Mouse (Mus musculus): Measurements from ENCODE around the gene Gm21985. TPM values are rescaled to one million over a fixed set of nuclear protein-coding genes. Genes with fewer than 3 reads are reported as not detected.
A peak's percentile ranks its signal among the peaks of the same experiment; 100 is the strongest.

Gm21985 gene
- total RNA-seq (2021): under 1 TPM in 1 of 2 experiments, not detected in 1; 0.22 TPM
- long read RNA-seq, experiment 1, partial matches to known transcripts: 0 of 2 reads
- long read RNA-seq, experiment 1, other reads (novel, unspliced or antisense): 2 of 2 reads
- long read RNA-seq, experiment 2, partial matches to known transcripts: 0 of 8 reads
- long read RNA-seq, experiment 2, other reads (novel, unspliced or antisense): 8 of 8 reads

DNA sequence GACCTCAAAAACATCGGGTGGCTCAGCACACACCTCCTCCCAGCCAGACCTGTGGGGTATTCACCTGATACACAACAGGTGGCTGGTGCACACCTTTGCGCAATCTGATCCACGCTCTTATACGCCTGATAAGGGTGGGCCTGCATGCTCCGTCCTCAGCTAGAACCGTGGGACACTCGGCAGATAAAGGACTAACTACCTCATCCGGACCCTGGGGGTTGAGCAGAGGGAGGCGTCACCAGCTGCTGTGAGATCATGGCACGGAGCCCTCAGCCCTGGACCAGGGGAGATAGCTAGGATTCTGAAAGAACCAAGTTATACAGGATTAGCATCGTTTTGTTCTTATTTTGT is at the start of gene Gm21985:
Gene Gm21985 (plus strand): TSS at position 73 of the 351 bp plus-strand sequence.
- Histone ChIP-seq H3K4me3 (peak within 1 kb of the TSS; percentile 86), H3K27ac (peak within 1 kb of the TSS; percentile 99)
- TF ChIP-seq CTCF (conservative IDR thresholded peaks at IDR 0.05): no peak
- DNase-seq (ENCODE audit: low spot score in 2 of 2): peak in 1 of 2 experiments; percentile 44

DNA sequence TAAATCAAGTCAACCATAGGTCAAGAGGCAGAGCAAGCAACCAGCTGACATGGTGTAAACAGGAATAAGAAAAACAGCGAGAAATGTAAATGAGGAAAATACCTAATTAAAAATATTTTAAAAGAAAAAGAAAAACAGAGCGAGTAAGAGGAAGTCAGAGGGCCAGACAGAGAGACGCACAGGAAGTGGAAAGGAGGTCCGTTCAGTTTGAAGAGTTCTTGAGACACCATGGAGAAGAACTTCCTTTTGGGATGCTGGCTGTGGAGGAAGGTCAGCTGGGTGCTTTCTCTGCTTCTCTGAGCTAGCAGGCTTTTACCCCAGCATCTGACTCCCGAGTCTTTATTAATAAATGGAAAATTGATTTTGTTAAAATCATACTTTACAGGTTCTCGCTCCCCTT is 48.5 kb upstream of the Gm21985 start:
- no peak overlapping the region for H3K27ac ChIP-seq
- no peak overlapping the region for H3K4me3 ChIP-seq
- no peak for TF ChIP-seq CTCF (conservative IDR thresholded peaks at IDR 0.05)
- DNase-seq (ENCODE audit: low spot score in 2 of 2): no peak

DNA sequence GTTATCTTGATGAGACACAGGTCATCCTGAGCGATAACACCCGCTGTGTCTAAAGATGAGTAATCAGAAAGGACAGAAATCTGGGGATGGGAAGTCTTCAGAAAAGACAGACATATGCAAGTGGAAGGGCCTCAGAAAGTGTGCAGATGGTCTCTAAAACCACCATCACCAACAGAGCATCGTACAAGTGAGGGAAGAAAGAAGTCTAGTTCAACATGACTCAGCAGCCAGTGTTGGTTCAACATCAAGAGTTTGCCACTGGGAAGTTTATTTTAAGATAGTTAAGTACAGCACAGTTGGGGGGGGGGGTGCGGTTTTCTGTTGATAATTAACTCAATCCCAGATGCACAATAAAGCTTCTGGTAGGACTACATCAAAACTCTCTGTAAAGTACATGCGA is 45.2 kb upstream of the Gm21985 start:
- no peak overlapping the region for H3K27ac ChIP-seq
- TF ChIP-seq CTCF (conservative IDR thresholded peaks at IDR 0.05): no peak
- no peak for DNase-seq (ENCODE audit: low spot score in 2 of 2)
- no peak overlapping the region for H3K4me3 ChIP-seq

DNA sequence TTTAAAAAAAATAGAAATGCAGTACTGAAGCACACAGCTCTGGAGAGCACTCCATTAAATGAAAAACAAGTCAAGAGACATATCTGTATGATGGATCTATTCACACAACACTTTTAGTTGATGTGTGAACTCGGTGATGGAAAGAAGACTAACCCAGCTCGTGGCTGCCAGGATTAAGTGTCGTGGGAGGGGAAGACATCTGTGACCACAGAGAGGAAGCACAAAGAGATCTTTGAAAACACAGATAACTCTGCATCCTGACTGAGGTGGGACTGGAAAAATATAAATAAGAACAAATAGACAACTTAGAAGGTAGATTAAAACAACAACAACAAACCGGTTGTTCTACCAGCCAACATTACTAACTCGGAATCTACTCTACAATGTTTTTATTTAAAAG is 43.5 kb upstream of the Gm21985 start:
- TF ChIP-seq CTCF (conservative IDR thresholded peaks at IDR 0.05): no peak
- H3K27ac ChIP-seq: peak overlapping the region; percentile 46; the same call in 1 of the 2 replicates
- no peak overlapping the region for H3K4me3 ChIP-seq
- no peak for DNase-seq (ENCODE audit: low spot score in 2 of 2)

DNA sequence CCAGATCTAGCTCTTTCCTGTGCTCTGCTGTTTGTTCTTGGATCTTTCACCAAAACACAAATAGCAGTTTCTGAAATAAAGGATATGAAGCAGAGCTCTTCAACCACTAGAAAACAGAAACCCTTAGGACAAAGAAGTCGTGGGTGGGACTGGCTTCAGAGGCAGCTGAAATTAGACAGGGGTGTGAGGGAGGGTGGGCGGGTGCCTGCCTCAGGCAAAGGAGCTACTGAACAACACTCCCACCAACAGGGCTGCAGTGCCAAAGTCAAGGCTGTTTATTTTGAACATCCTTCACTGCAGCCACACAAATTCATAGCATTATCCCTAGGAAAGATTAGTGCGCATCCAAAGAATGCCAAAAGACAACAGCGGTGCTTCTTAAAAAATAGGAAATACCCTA is 41.8 kb upstream of the Gm21985 start:
- H3K27ac ChIP-seq: peak overlapping the region; percentile 76
- DNase-seq (ENCODE audit: low spot score in 2 of 2): no peak
- no peak for TF ChIP-seq CTCF (conservative IDR thresholded peaks at IDR 0.05)
- no peak overlapping the region for H3K4me3 ChIP-seq

DNA sequence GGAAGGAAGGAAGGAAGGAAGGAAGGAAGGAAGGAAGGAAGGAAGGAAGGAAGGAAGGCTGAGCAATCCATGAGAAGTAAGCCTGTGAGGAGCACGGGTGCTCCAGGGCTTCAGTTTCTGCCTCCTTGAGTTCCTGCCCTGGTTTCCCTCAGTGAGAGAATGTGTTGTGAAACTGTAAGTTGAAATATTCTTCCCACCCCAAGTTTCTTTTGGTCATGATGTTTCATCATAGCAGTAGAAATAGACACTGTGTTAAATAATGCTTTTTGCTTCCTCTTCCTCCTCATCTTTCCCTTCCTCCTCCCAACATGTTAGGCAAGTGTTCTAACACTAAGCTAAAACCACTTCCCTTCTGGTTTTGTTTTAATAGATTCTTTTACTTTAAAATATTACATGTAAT is 33.5 kb upstream of the Gm21985 start:
- H3K4me3 ChIP-seq: no peak overlapping the region
- TF ChIP-seq CTCF (conservative IDR thresholded peaks at IDR 0.05): no peak
- no peak overlapping the region for H3K27ac ChIP-seq
- DNase-seq (ENCODE audit: low spot score in 2 of 2): no peak

DNA sequence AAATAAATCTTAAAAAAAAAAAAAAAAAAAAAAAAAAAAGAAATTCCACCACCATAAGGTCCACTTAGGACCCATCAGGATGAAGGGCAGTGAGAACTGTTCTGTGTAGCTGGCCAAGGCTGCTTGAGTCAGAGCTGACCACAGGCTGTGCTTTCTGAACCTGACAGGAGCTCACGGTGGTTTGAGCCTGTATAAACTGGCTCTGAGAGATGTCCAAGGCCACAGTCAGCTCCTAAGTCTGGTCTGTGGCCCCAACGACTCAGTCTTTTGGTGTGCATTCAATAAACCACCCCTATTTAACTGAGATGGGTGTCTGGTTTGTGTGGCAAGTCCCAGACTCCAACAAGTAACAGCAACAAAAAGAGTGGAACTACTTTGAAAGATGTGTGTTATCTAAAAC is 29.5 kb upstream of the Gm21985 start:
- no peak for DNase-seq (ENCODE audit: low spot score in 2 of 2)
- no peak for TF ChIP-seq CTCF (conservative IDR thresholded peaks at IDR 0.05)
- Histone ChIP-seq H3K4me3 (no peak overlapping the region), H3K27ac (no peak overlapping the region)

DNA sequence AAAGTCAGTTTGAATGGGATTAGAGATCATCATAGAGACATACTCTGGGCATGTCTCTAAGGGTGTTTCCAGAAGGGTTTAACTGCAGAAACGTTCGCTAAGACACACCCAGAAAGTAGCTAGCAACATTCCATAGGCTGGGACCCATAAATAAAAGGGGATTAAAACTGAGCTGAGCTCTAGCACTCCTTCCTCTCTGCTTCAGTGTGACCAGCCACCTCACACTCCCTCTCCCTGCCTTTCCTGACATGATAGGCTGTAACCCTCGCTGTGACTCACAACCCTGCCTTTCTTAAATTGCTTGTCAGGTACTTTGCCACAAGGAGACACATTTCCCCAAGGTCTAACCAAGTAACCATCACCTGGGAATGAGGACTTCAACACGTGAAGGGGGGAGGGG is 28.1 kb upstream of the Gm21985 start:
- DNase-seq (ENCODE audit: low spot score in 2 of 2): no peak
- TF ChIP-seq CTCF (conservative IDR thresholded peaks at IDR 0.05): no peak
- no peak overlapping the region for H3K4me3 ChIP-seq

DNA sequence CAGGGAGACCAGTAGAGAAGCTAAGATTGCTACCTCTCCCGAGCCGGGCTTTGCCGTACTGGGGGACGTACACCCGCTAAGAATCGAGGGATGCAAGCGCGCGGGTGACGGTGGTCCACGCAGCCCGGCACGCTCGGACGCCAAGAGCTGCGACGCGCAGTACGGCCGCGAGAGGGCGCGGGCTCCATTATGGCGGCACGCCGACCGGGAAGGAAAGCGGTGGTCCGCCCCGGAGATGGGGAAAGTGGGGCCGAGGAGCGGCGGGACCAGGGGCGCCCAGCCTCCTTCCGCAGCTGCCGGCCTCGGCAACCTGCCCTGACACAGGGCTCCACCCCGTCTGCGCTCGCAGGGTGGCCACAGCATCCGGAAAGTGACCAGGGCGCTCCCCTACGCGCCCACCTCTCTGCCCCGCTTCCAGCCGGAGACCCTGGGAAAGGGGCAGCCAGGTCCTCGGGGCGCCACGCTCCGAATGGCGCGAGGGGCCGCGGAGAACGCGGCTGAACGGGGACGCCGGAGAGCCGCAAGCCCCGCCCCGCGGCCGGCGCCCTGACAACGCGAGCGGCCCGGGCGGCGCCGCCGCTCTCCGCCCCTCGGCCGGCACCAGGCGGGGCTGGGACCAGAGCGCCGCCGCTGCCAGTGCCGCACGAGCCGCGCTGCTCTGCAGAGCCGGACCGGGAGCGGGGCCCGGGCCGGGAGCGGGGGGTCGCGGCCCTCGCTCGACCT is 26.7 kb upstream of the Gm21985 start, which contains the start of gene Lpcat4:
Gene Lpcat4 (plus strand): TSS at position 257 of the 723 bp plus-strand sequence.
- peak within 1 kb of the TSS; percentile 91 for H3K4me3 ChIP-seq
- peak; percentile 99 for TF ChIP-seq CTCF (conservative IDR thresholded peaks at IDR 0.05)
- peak within 1 kb of the TSS; percentile 99 for H3K27ac ChIP-seq
- peak; percentile 85 to 92 for DNase-seq (ENCODE audit: low spot score in 2 of 2)

More for the DNA sequence above, 28.1 kb upstream of the Gm21985 start:
- H3K27ac ChIP-seq: no peak overlapping the region

DNA sequence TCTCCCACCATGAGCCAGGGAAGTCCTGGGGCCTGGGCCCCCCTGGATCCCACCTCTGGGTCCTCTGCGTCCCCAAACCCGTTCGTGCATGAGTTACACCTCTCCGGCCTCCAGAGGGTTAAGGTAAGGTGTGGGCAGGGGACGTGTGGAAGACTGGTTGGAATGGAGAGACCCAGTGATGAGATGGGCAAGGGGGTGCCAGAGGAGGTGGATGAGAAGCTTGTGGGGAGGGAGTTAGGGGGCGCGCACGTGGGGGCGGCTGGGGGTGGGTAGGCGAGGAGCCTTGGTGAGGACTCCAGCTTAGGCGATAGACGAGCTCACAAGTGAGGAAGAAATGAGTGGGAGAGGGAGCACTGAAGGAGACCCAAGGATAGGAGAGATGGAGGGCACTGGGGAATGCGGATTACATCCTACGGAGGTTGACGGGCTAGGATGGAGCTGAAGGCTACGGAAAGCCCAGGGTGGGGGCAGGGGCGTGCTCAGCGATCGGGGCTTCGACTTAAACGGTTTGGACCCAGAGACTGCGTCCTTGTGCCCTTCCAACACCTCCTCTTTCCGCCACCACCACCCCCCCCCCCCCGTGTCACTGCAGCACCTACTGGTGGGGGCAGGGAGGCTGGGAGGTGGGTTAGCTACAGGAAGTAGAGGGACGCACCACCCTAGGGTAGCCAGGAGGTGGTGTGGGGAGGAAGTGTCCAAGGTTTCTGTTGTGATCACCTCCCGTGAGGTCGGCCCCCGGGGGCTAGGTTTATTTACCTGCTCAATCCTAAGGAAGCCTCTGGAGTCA is 26.0 kb upstream of the Gm21985 start:
- Histone ChIP-seq H3K4me3 (peak overlapping the region; percentile 91), H3K27ac (peak overlapping the region; percentile 99)
- TF ChIP-seq CTCF (conservative IDR thresholded peaks at IDR 0.05): peak; percentile 45
- DNase-seq (ENCODE audit: low spot score in 2 of 2): peak in 1 of 2 experiments; percentile 39

DNA sequence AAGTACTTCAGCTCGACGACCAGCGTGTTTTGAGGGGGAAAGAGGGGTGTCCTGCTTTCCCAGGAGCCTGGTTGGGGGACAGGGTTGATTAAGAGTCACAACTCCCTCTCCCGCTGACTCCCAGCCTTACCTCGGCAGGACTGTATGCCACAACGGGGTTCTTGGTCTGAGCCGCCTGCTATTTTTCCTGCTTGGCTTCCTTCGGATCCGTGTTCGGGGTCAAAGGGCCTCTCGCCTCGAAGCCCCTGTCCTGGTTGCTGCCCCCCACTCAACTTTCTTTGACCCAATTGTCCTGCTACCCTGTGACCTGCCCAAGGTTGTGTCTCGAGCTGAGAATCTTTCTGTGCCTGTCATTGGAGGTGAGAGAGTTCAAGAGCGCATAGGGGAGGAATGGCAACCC is 24.3 kb upstream of the Gm21985 start:
- TF ChIP-seq CTCF (conservative IDR thresholded peaks at IDR 0.05): no peak
- Histone ChIP-seq H3K27ac (no peak overlapping the region), H3K4me3 (no peak overlapping the region)
- DNase-seq (ENCODE audit: low spot score in 2 of 2): no peak

DNA sequence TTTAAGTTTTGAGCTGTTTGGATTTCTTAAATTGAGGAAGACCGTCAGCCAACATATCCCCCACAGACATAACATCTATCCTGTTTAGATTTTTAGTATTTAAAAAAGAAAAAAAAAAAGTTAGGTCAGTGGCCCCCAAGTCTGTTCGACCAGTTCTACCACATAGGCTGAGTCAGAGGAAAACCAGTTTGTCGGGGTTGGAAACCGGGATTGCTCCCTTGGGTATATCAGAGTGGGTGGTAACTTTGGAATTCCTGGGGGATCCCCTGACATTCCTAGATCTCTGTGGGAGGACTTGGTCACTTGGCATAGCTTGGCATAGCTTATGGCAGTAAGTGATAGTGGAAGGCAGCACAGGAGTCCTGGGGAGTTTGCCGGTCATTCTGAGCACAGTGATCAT is 20.8 kb upstream of the Gm21985 start:
- Histone ChIP-seq H3K27ac (no peak overlapping the region), H3K4me3 (no peak overlapping the region)
- TF ChIP-seq CTCF (conservative IDR thresholded peaks at IDR 0.05): no peak
- DNase-seq (ENCODE audit: low spot score in 2 of 2): no peak

DNA sequence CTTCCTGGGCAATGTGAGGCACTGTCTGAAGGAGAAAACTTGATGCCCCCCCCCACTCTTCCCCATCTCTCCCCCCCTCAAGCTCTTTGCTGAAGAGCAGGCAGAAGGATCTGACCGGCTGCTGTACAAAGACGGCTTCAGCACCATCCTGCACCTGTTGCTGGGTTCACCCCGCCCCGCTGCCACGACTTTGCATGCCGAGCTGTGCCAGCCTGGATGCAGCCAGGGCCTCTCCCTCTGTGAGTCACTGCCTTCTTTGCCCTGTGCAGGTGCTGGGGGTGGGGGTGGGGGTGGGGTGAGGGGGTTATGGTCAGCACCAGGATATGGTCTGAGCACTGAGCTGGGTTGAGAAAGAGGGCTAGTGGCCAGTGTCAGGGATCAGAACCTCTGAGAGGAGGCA is 19.9 kb upstream of the Gm21985 start:
- no peak overlapping the region for H3K4me3 ChIP-seq
- no peak overlapping the region for H3K27ac ChIP-seq
- DNase-seq (ENCODE audit: low spot score in 2 of 2): no peak
- TF ChIP-seq CTCF (conservative IDR thresholded peaks at IDR 0.05): no peak
